Mouse (Mus musculus): Measurements from ENCODE around the gene Blvrb.

DNA sequence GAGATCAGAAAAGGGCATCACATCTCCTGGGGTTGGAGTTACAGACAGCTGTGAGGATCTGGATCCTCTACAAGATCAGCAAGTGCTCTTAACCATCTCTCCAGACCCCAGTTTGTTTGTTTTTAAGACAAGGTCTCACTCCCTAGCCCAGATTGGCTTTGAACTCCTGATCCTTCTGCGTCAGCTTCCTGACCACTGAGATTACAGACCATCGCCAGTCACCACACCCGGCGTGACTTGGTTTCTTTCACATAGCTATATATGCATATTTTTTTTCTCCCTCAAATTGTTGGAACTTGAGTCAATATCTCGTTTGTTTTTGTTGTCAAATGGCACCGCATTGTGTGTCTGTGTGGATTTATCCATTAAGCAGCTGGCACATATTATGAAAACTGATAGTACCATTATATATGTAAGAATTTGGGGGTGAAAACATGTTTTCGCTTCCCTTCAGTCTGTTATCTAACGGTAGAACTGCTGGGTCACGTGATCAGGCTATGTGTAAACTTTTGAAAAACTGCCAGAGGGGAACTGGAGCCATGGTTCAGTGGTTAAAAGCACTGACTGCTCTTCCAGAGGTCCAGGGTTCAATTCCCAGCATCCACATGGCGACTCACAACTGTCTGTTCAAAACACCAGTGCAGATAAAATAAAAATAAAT lies 6.8 kb downstream of the Blvrb start:
- no peak for TF ChIP-seq CTCF (IDR thresholded peaks at IDR 0.05; ENCODE audit: low read depth)
- TF ChIP-seq EP300 (IDR thresholded peaks at IDR 0.05; ENCODE audit: low read depth) = no peak
